Mouse (Mus musculus) right cerebral cortex, postnatal 14 days (tissue): ENCODE data around the gene Bmp8a.
"Not testable (repeated sequence)": the region's sequence is repeated elsewhere in the genome, so short reads cannot be mapped to it uniquely, and the experiment has no call there.

ENCODE experiments used
- DNase-seq: peaks from one replicate; pipeline ENCODE4 v3.0.0; 2022

Gene Bmp8a

GRCm38 (mm10) chr4:123328946-123329345 is 14.1 kb downstream of the Bmp8a start:
- no peak for DNase-seq

GRCm38 (mm10) chr4:123327630-123328029 is 15.4 kb downstream of the Bmp8a start:
- no peak for DNase-seq

GRCm38 (mm10) chr4:123326087-123326486 is 17.0 kb downstream of the Bmp8a start:
- no peak for DNase-seq

GRCm38 (mm10) chr4:123323534-123323933 is 19.5 kb downstream of the Bmp8a start, which contains the start of gene Oxct2a:
Oxct2a (minus strand) TSS chr4:123323634.
- DNase-seq = no peak

GRCm38 (mm10) chr4:123322910-123323309 is 20.1 kb downstream of the Bmp8a start:
- DNase-seq = not testable (repeated sequence)

GRCm38 (mm10) chr4:123314497-123314896 is 28.6 kb downstream of the Bmp8a start:
- no peak for DNase-seq

GRCm38 (mm10) chr4:123313010-123313409 is 30.0 kb downstream of the Bmp8a start:
- DNase-seq = no peak

- no peak for DNase-seq
Measured at GRCm38 (mm10) chr4:123311845-123312244, 31.2 kb downstream of the Bmp8a start.

GRCm38 (mm10) chr4:123308292-123308691 is 34.8 kb downstream of the Bmp8a start:
- no peak for DNase-seq

- DNase-seq = peak; percentile 33
Measured at GRCm38 (mm10) chr4:123306999-123307398, 36.1 kb downstream of the Bmp8a start.

- no peak for DNase-seq
Measured at GRCm38 (mm10) chr4:123305789-123306188, 37.3 kb downstream of the Bmp8a start.

GRCm38 (mm10) chr4:123298980-123299670 is 43.9 kb downstream of the Bmp8a start:
- no peak for DNase-seq

GRCm38 (mm10) chr4:123298226-123298625 is 44.8 kb downstream of the Bmp8a start:
- DNase-seq = no peak

GRCm38 (mm10) chr4:123297195-123297960 is 45.7 kb downstream of the Bmp8a start:
- DNase-seq = no peak

- no peak for DNase-seq
Measured at GRCm38 (mm10) chr4:123296148-123296534, 46.9 kb downstream of the Bmp8a start.

GRCm38 (mm10) chr4:123295516-123296147 is 47.4 kb downstream of the Bmp8a start:
- DNase-seq = no peak

- not testable (repeated sequence) for DNase-seq
Measured at GRCm38 (mm10) chr4:123295026-123295425, 48.0 kb downstream of the Bmp8a start.

- no peak for DNase-seq
Measured at GRCm38 (mm10) chr4:123293661-123294443, 49.2 kb downstream of the Bmp8a start.

- no peak for DNase-seq
Measured at GRCm38 (mm10) chr4:123292989-123293388, 50.1 kb downstream of the Bmp8a start.

GRCm38 (mm10) chr4:123292390-123292789 is 50.7 kb downstream of the Bmp8a start:
- DNase-seq = no peak

GRCm38 (mm10) chr4:123289038-123289437 is 54.0 kb downstream of the Bmp8a start:
- DNase-seq = no peak

GRCm38 (mm10) chr4:123286790-123287189 is 56.3 kb downstream of the Bmp8a start:
- no peak for DNase-seq
